Mouse (Mus musculus) intestine, embryonic 15.5 days (tissue): ENCODE data around the gene Adam33. TPM values are rescaled to one million over a fixed set of nuclear protein-coding genes. Genes with fewer than 3 reads are reported as not detected.
"Not testable (repeated sequence)": the region's sequence is repeated elsewhere in the genome, so short reads cannot be mapped to it uniquely, and the experiment has no call there.

ENCODE experiments used
- ATAC-seq: fragments of 200-750 bp; cut with Nextera tagmentation; 2 replicates; pipeline ENCODE4 v1.8.0; 2017; ENCODE audit warnings: moderate TSS enrichment, moderate library complexity
- H3K27ac ChIP-seq: fragments of 300-500 bp; sonication (generic); 2 replicates; pipeline ENCODE4 v1.5.1; 2015; ENCODE audit warnings: mild to moderate bottlenecking, inconsistent platforms
- H3K27me3 ChIP-seq: fragments of 300-500 bp; sonication (generic); replicated peaks from 2 replicates; pipeline ENCODE4 v1.6.1; 2015; ENCODE audit warnings: inconsistent platforms
- H3K36me3 ChIP-seq: fragments of 300-500 bp; sonication (generic); 2 replicates; pipeline ENCODE4 v1.6.1; 2015; ENCODE audit warnings: inconsistent platforms
- H3K4me1 ChIP-seq: fragments of 300-500 bp; sonication (generic); replicated peaks from 2 replicates; pipeline ENCODE4 v1.6.1; 2015; ENCODE audit warnings: inconsistent platforms
- H3K4me2 ChIP-seq: fragments of 300-500 bp; sonication (generic); replicated peaks from 2 replicates; pipeline ENCODE4 v1.6.1; 2015; ENCODE audit warnings: mild to moderate bottlenecking, inconsistent platforms
- H3K4me3 ChIP-seq: fragments of 300-500 bp; sonication (generic); replicated peaks from 2 replicates; pipeline ENCODE4 v1.5.1; 2015; ENCODE audit warnings: inconsistent platforms
- H3K9ac ChIP-seq: fragments of 300-500 bp; sonication (generic); 2 replicates; pipeline ENCODE4 v1.6.1; 2015; ENCODE audit warnings: inconsistent platforms
- H3K9me3 ChIP-seq: fragments of 300-500 bp; sonication (generic); 2 replicates; pipeline ENCODE4 v1.6.1; 2016; ENCODE audit warnings: inconsistent platforms
- WGBS: fragments of 180-500 bp; shearing (Covaris S2); methylation state at CpG from one replicate; pipeline ENCODE4 v1.1.7; 2015; 5-methylcytosine and 5-hydroxymethylcytosine counted together
- polyA plus RNA-seq: library from polyadenylated mRNA; unstranded; fragments of >200 nt; fragmentation: Nextera tagmentation; extraction: Ambion mirVana; gene quantifications from 2 replicates; pipeline ENCODE4 v1.2.1, GENCODE M21; 2015

Adam33 gene
- polyA plus RNA-seq, 1 experiment from 2014 or later, result 3.3 TPM

GRCm38 (mm10) chr2:131038197-131038596 is 25.4 kb downstream of the Adam33 start:
- Histone ChIP-seq H3K4me1 (peaks cover 5% of the 10 kb centered on the region; the same call in 1 of the 2 replicates), H3K9me3 (no peaks in the 10 kb centered on the region), H3K27me3 (peaks cover 34% of the 10 kb centered on the region), H3K4me2 (no peak overlapping the region), H3K36me3 (no peaks in the 10 kb centered on the region), H3K4me3 (no peak overlapping the region), H3K9ac (no peak overlapping the region), H3K27ac (no peak overlapping the region)
- ATAC-seq, result no peak
- 88% methylated on average over 6 of the region's 6 CpGs for WGBS

- Histone ChIP-seq H3K36me3 (no peaks in the 10 kb centered on the region), H3K9ac (no peak overlapping the region), H3K27ac (no peak overlapping the region), H3K4me3 (no peak overlapping the region), H3K9me3 (no peaks in the 10 kb centered on the region), H3K27me3 (peaks cover 28% of the 10 kb centered on the region), H3K4me1 (peaks cover 5% of the 10 kb centered on the region; the same call in 1 of the 2 replicates), H3K4me2 (no peak overlapping the region)
- 42% methylated on average over 17 of the region's 17 CpGs for WGBS
- ATAC-seq, result no peak
Measured at GRCm38 (mm10) chr2:131037226-131037990, 26.2 kb downstream of the Adam33 start.

GRCm38 (mm10) chr2:131036757-131037156 is 26.9 kb downstream of the Adam33 start:
- no peak overlapping the region for H3K4me2 ChIP-seq
- H3K4me3 ChIP-seq, result no peak overlapping the region
- no peak overlapping the region for H3K9ac ChIP-seq
- no peaks in the 10 kb centered on the region for H3K9me3 ChIP-seq
- peaks cover 21% of the 10 kb centered on the region for H3K27me3 ChIP-seq
- ATAC-seq, result no peak
- no peaks in the 10 kb centered on the region for H3K36me3 ChIP-seq
- peaks cover 4% of the 10 kb centered on the region; the same call in 1 of the 2 replicates for H3K4me1 ChIP-seq
- H3K27ac ChIP-seq, result no peak overlapping the region

- Histone ChIP-seq H3K4me3 (no peak overlapping the region), H3K27ac (no peak overlapping the region), H3K4me1 (peaks cover under 1% of the 10 kb centered on the region; the same call in 1 of the 2 replicates), H3K36me3 (no peaks in the 10 kb centered on the region), H3K9me3 (no peaks in the 10 kb centered on the region), H3K4me2 (no peak overlapping the region), H3K9ac (no peak overlapping the region), H3K27me3 (peaks cover 17% of the 10 kb centered on the region)
- no peak for ATAC-seq
- 86% methylated on average over 2 of the region's 2 CpGs for WGBS
Measured at GRCm38 (mm10) chr2:131036343-131036742, 27.3 kb downstream of the Adam33 start.

- H3K27me3 ChIP-seq, H3K27ac ChIP-seq, H3K9ac ChIP-seq, H3K4me2 ChIP-seq, H3K36me3 ChIP-seq, ATAC-seq, H3K4me3 ChIP-seq, H3K4me1 ChIP-seq, H3K9me3 ChIP-seq: not testable (repeated sequence)
- WGBS, result 29% methylated on average over 1 of the region's 1 CpGs
Measured at GRCm38 (mm10) chr2:131031406-131031805, 32.2 kb downstream of the Adam33 start.

- no peak for ATAC-seq
- no peaks in the 10 kb centered on the region for H3K9me3 ChIP-seq
- H3K27ac ChIP-seq, result no peak overlapping the region
- no peaks in the 10 kb centered on the region for H3K36me3 ChIP-seq
- H3K4me3 ChIP-seq, result no peak overlapping the region
- no peaks in the 10 kb centered on the region for H3K27me3 ChIP-seq
- H3K9ac ChIP-seq, result no peak overlapping the region
- H3K4me1 ChIP-seq, result peaks cover 5% of the 10 kb centered on the region; the same call in 1 of the 2 replicates
- H3K4me2 ChIP-seq, result no peak overlapping the region
- WGBS, result 82% methylated on average over 1 of the region's 1 CpGs
Measured at GRCm38 (mm10) chr2:131030998-131031397, 32.6 kb downstream of the Adam33 start.

- Histone ChIP-seq H3K27me3 (no peaks in the 10 kb centered on the region), H3K9ac (no peak overlapping the region), H3K9me3 (no peaks in the 10 kb centered on the region), H3K27ac (no peak overlapping the region), H3K4me3 (no peak overlapping the region), H3K36me3 (no peaks in the 10 kb centered on the region), H3K4me1 (peaks cover 5% of the 10 kb centered on the region; the same call in 1 of the 2 replicates), H3K4me2 (no peak overlapping the region)
- no peak for ATAC-seq
- WGBS, result 87% methylated on average over 2 of the region's 2 CpGs
Measured at GRCm38 (mm10) chr2:131030561-131030960, 33.1 kb downstream of the Adam33 start.

- Histone ChIP-seq H3K27ac (0 out of 2 replicates have a peak overlapping the region, but pooled peaks have one; percentile 6), H3K36me3 (no peaks in the 10 kb centered on the region), H3K4me3 (no peak overlapping the region), H3K4me1 (peaks cover 5% of the 10 kb centered on the region; the same call in 1 of the 2 replicates), H3K27me3 (no peaks in the 10 kb centered on the region), H3K4me2 (no peak overlapping the region), H3K9ac (no peak overlapping the region), H3K9me3 (no peaks in the 10 kb centered on the region)
- peak; percentile 65; the same call in 1 of the 2 replicates for ATAC-seq
- 27% methylated on average over 9 of the region's 9 CpGs for WGBS
Measured at GRCm38 (mm10) chr2:131029065-131029935, 34.3 kb downstream of the Adam33 start.

GRCm38 (mm10) chr2:131026941-131027340 is 36.7 kb downstream of the Adam33 start:
- H3K27ac ChIP-seq, result no peak overlapping the region
- H3K36me3 ChIP-seq, result 0 out of 2 replicates have a peak, but pooled peaks cover 3% of the 10 kb centered on the region
- H3K9ac ChIP-seq, result no peak overlapping the region
- 88% methylated on average over 3 of the region's 3 CpGs for WGBS
- no peaks in the 10 kb centered on the region for H3K9me3 ChIP-seq
- H3K4me1 ChIP-seq, result peaks cover 5% of the 10 kb centered on the region; the same call in 1 of the 2 replicates
- no peak overlapping the region for H3K4me3 ChIP-seq
- ATAC-seq, result no peak
- no peaks in the 10 kb centered on the region for H3K27me3 ChIP-seq
- H3K4me2 ChIP-seq, result no peak overlapping the region

- peaks cover 5% of the 10 kb centered on the region; the same call in 1 of the 2 replicates for H3K4me1 ChIP-seq
- no peak overlapping the region for H3K9ac ChIP-seq
- no peak for ATAC-seq
- no peak overlapping the region for H3K27ac ChIP-seq
- H3K4me2 ChIP-seq, result no peak overlapping the region
- H3K27me3 ChIP-seq, result no peaks in the 10 kb centered on the region
- WGBS, result 94% methylated on average over 2 of the region's 2 CpGs
- no peaks in the 10 kb centered on the region for H3K9me3 ChIP-seq
- no peak overlapping the region for H3K4me3 ChIP-seq
- 0 out of 2 replicates have a peak, but pooled peaks cover 3% of the 10 kb centered on the region for H3K36me3 ChIP-seq
Measured at GRCm38 (mm10) chr2:131025230-131025629, 38.4 kb downstream of the Adam33 start.

GRCm38 (mm10) chr2:131010566-131010965 is 53.0 kb downstream of the Adam33 start:
- Histone ChIP-seq H3K9me3 (no peaks in the 10 kb centered on the region), H3K9ac (no peak overlapping the region), H3K36me3 (0 out of 2 replicates have a peak, but pooled peaks cover 4% of the 10 kb centered on the region), H3K4me2 (no peak overlapping the region), H3K27ac (no peak overlapping the region), H3K4me3 (no peak overlapping the region), H3K4me1 (no peaks in the 10 kb centered on the region), H3K27me3 (no peaks in the 10 kb centered on the region)
- no peak for ATAC-seq
- 72% methylated on average over 1 of the region's 1 CpGs for WGBS

- Histone ChIP-seq H3K4me2 (no peak overlapping the region), H3K9ac (no peak overlapping the region), H3K27ac (no peak overlapping the region), H3K4me1 (no peaks in the 10 kb centered on the region), H3K9me3 (no peaks in the 10 kb centered on the region), H3K27me3 (no peaks in the 10 kb centered on the region), H3K4me3 (no peak overlapping the region), H3K36me3 (no peaks in the 10 kb centered on the region)
- no peak for ATAC-seq
- WGBS, result 89% methylated on average over 2 of the region's 2 CpGs
Measured at GRCm38 (mm10) chr2:131009123-131009522, 54.5 kb downstream of the Adam33 start.
